Mouse (Mus musculus) small intestine, adult 2 months (tissue): ENCODE measurements around the gene Fignl1. TPM values are rescaled to one million over a fixed set of nuclear protein-coding genes. Genes with fewer than 3 reads are reported as not detected.

ENCODE experiments used
- H3K27ac ChIP-seq: fragments of 200-500 bp; 2 replicates; pipeline ENCODE4 v1.5.1; 2012; ENCODE audit warnings: low read depth, low read length, control low read depth, inconsistent platforms; ENCODE audit not compliant: insufficient read depth
- H3K27me3 ChIP-seq: fragments of 200-500 bp; 2 replicates; pipeline ENCODE4 v1.6.1; 2012; ENCODE audit warnings: mild to moderate bottlenecking, moderate library complexity, low read length, inconsistent platforms; ENCODE audit not compliant: control insufficient read depth, insufficient read depth
- H3K36me3 ChIP-seq: fragments of 200-500 bp; 2 replicates; pipeline ENCODE4 v1.6.1; 2012; ENCODE audit warnings: mild to moderate bottlenecking, low read length, control low read depth, inconsistent platforms; ENCODE audit not compliant: control insufficient read depth, insufficient read depth
- H3K4me1 ChIP-seq: fragments of 200-500 bp; 2 replicates; pipeline ENCODE4 v1.6.1; 2012; ENCODE audit warnings: low read length, inconsistent platforms, mixed read lengths; ENCODE audit not compliant: control insufficient read depth, insufficient read depth, insufficient read length
- H3K4me3 ChIP-seq: fragments of 200-500 bp; 2 replicates; pipeline ENCODE4 v1.5.1; 2012; ENCODE audit warnings: low read depth, mild to moderate bottlenecking, control low read depth, inconsistent platforms, low read length, moderate library complexity
- CTCF ChIP-seq: fragments of 200-500 bp; IDR thresholded peaks from 2 replicates; pipeline ENCODE4 v1.5.1; 2012; ENCODE audit warnings: low read depth, mild to moderate bottlenecking, control low read depth, inconsistent platforms, low read length, moderate library complexity, mixed read lengths; ENCODE audit not compliant: insufficient replicate concordance, insufficient read length; ENCODE audit errors: extremely low read depth
- POLR2A ChIP-seq: fragments of 200-500 bp; IDR thresholded peaks from 2 replicates; pipeline ENCODE4 v1.6.1; 2012; ENCODE audit warnings: low read depth, mild to moderate bottlenecking, control low read depth, inconsistent platforms, low read length, moderate library complexity
- WGBS: fragments of 180-500 bp; shearing (Covaris S2); methylation state at CpG from one replicate; pipeline ENCODE4 v1.1.7; 2018; 5-methylcytosine and 5-hydroxymethylcytosine counted together
- polyA plus RNA-seq: library from polyadenylated mRNA; depleted of rRNA; stranded (reverse); fragments of >200 nt; gene quantifications from 2 replicates; pipeline ENCODE4 v1.2.3, GENCODE M21; 2012

The Fignl1 gene
- polyA plus RNA-seq, 1 experiment: 0.85 TPM

DNA sequence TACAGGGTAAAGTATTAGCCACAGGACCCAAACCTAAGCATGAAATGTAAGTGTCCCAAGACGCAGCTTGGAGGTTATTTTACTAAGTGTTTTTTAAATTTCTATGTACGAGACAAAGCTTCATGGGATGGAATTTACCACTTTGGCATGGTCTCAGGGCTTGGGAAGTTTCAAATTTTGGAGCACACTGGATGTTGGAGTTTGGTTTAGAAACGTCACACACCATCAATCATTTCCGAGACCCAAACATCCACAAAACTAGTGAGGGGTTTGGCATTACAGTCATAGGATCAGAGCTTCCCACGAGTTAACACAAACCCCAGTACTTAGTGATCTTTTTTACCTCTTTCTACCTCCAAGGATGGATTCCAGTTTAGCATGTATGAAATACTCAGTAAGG lies 28.6 kb upstream of the Fignl1 start:
- peaks cover 17% of the 10 kb centered on the region for H3K36me3 ChIP-seq
- no peak overlapping the region for H3K4me3 ChIP-seq
- H3K27me3 ChIP-seq: no peaks in the 10 kb centered on the region
- H3K27ac ChIP-seq: no peak overlapping the region
- peaks cover 5% of the 10 kb centered on the region; the same call in 1 of the 2 replicates for H3K4me1 ChIP-seq
- TF ChIP-seq POLR2A: no peak
- no peak for TF ChIP-seq CTCF
- WGBS: 88% methylated on average over 5 of the region's 5 CpGs

DNA sequence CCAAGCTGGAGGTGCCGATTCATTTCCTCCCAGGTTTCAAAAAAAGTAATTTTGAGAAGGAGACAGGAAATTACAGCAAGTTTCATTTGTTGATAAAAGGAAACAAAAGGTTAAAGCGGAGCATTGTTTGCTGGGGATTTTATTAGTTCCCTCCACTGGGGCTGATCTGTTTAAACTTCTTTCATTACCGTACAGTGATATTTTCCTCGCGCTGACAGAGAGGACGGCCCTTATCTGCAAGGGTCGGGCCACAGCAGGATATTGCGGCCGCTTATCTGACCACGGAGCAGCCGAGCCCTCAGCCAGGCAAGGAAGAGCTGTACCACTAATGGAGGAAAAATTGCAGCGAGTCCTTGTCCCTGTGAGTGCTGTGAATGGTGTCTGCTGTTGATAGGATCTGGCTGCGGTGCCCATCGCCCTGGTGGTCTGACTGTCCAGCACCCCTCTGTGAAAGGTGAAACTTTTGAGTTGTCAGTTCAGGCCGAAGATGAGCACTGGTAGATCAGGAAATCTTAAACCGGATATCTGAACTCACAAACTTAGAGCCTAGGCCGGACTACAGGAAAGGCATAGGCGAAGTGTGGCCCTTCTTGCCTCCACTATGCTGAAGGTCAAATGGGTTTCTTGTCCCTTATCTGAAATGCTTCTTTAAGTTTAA lies 28.1 kb upstream of the Fignl1 start:
- Histone ChIP-seq H3K27me3 (no peaks in the 10 kb centered on the region), H3K27ac (no peak overlapping the region), H3K4me1 (peaks cover 5% of the 10 kb centered on the region; the same call in 1 of the 2 replicates), H3K4me3 (no peak overlapping the region), H3K36me3 (peaks cover 17% of the 10 kb centered on the region)
- TF ChIP-seq POLR2A: no peak
- TF ChIP-seq CTCF: no peak
- 29% methylated on average over 18 of the region's 18 CpGs for WGBS

DNA sequence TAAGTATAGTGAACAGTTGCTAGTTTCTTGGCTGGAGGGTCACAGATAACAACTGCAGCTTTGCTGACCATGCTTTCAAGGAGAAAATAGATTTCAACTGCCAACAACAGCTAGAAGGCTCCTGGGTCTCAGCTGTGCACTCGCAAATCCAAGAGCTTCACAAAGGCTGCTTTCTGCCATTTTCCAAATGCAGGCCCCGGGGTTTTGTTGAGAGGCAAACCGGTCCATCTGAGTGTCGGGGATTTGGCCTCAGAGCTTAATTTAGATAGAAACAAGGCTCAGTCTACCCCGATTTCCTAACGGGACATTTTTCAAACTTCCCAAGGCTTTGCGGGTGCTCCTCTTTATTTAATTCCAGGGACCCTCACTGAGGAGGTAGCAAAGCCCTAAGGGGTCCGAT lies 27.5 kb upstream of the Fignl1 start:
- no peak overlapping the region for H3K27ac ChIP-seq
- no peaks in the 10 kb centered on the region for H3K27me3 ChIP-seq
- H3K4me3 ChIP-seq: no peak overlapping the region
- H3K36me3 ChIP-seq: peaks cover 14% of the 10 kb centered on the region
- WGBS: 72% methylated on average over 8 of the region's 8 CpGs
- TF ChIP-seq POLR2A (no peak), CTCF (no peak)
- peaks cover 5% of the 10 kb centered on the region; the same call in 1 of the 2 replicates for H3K4me1 ChIP-seq

DNA sequence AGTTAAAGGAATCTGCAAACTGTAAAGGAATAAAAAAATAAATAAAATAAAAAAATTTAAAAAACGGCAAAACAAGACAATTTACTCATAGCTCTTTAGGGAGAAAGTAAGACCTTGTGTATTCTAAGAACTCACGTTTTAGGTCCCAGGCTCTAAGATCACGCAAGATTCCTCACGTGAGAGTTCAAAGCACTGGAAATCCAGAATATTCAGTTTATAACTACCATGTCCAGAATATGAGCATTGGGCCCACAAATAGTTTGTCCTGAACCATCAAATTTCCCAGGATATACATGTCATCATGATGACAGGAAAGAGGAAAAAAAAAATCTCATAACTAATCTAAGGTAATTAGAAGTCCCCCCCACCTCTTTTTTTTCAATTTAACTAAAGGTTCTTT lies 27.0 kb upstream of the Fignl1 start:
- no peak for TF ChIP-seq CTCF
- no peak for TF ChIP-seq POLR2A

DNA sequence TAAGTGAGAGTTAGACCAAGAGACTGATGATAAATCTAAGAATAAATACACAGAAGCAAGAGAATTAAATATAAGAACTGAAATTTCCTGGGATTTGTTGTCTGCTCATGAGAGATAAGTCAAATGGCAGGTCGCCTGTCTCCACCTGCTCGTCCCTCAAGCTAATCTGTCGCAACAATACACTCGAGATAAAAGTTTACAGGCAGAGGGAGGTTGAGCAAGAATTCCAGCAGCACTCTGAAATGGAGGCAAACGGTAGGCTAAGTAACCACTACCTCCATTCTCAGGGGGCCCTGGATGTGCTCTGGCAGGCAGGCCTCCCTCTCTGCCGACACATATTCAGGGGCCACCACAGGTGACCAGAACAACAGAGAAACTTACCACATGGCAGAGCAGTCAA lies 26.6 kb upstream of the Fignl1 start:
- Histone ChIP-seq H3K27ac (no peak overlapping the region), H3K27me3 (no peaks in the 10 kb centered on the region), H3K36me3 (peaks cover 16% of the 10 kb centered on the region), H3K4me1 (peaks cover 5% of the 10 kb centered on the region; the same call in 1 of the 2 replicates), H3K4me3 (no peak overlapping the region)
- WGBS: 55% methylated on average over 6 of the region's 6 CpGs
- TF ChIP-seq POLR2A (no peak), CTCF (no peak)

More for the DNA sequence above, 27.0 kb upstream of the Fignl1 start:
- H3K36me3 ChIP-seq: peaks cover 16% of the 10 kb centered on the region
- no peak overlapping the region for H3K27ac ChIP-seq
- H3K4me3 ChIP-seq: no peak overlapping the region
- H3K27me3 ChIP-seq: no peaks in the 10 kb centered on the region
- peaks cover 5% of the 10 kb centered on the region; the same call in 1 of the 2 replicates for H3K4me1 ChIP-seq
- 93% methylated on average over 4 of the region's 4 CpGs for WGBS

DNA sequence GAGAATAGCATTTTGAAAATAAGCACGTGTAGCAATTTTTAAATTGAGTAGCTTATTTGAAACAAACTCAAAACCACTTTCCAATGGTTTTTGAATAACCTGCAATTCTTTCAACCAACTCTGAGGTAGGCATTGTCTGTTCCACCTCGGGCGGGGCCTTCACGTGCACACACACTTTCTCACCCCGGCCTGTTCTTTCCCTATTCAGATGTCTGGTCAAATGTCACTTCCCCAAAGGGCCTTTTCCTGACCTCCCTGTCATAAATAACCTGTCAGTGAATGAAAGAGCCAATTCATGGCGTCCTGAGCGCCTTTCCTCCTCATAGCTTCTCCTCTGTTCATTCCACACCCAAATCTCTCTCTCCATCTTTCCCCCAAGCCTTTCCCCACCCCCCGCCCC lies 24.3 kb upstream of the Fignl1 start:
- Histone ChIP-seq H3K27me3 (no peaks in the 10 kb centered on the region), H3K4me3 (no peak overlapping the region), H3K4me1 (peaks cover 5% of the 10 kb centered on the region; the same call in 1 of the 2 replicates), H3K36me3 (peaks cover 20% of the 10 kb centered on the region), H3K27ac (no peak overlapping the region)
- 47% methylated on average over 8 of the region's 8 CpGs for WGBS
- TF ChIP-seq CTCF (no peak), POLR2A (no peak)

DNA sequence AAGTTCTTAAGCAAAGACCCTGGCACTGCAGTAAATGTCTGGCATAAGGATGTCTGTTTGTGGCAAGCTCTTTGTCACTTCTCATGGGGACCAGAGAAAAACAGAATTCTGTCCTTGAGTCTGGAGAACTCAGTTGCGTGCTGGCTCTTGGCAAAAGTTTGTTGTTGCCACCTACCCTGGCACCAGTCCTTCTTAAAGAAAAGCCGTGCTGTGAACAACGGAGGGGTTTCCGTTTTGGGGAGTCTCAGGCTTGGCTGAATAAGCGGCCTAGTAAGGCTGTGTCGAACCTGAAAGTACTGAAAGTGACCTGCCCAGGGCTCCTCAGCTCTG lies 24.0 kb upstream of the Fignl1 start:
- no peak for TF ChIP-seq POLR2A
- TF ChIP-seq CTCF: no peak
- H3K27me3 ChIP-seq: no peaks in the 10 kb centered on the region
- no peak overlapping the region for H3K27ac ChIP-seq
- peaks cover 5% of the 10 kb centered on the region; the same call in 1 of the 2 replicates for H3K4me1 ChIP-seq
- no peak overlapping the region for H3K4me3 ChIP-seq
- peaks cover 20% of the 10 kb centered on the region for H3K36me3 ChIP-seq
- 70% methylated on average over 6 of the region's 6 CpGs for WGBS
